Mouse (Mus musculus) adipocyte (in vitro differentiated cells): Measurements from ENCODE around the gene Lin7a.

Experiments used
- DNase-seq: peaks from one replicate; pipeline ENCODE4 v3.0.0-alpha.2; 2016; ENCODE audit warnings: low spot score

Lin7a gene

GRCm38 (mm10) chr10:107323865-107324264, 52.4 kb downstream of the Lin7a start:
- no peak for DNase-seq

- DNase-seq: no peak
These were observed 54.1 kb downstream of the Lin7a start for GRCm38 (mm10) chr10:107325558-107325957.

DNA sequence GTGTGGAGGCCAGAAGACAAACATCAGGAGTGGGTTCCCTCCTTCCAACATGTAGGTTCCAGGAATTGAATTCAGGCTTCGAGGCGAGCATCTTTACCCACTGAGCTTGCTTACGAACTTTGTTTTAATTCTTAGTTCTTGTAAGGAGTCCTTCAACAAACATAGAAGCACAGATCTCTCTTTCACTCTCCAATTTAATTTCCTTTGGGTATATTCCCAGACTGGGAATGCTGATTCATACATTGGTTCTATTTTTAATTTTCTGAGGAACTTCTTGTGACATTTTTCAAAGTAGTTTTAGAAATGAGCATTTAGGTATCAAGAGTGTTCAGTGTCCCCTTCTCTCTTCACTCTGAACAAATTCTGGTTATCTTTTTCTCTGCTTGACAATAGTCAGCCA, 68.0 kb downstream of the Lin7a start:
- no peak for DNase-seq

- DNase-seq: no peak
These were observed 69.7 kb downstream of the Lin7a start for GRCm38 (mm10) chr10:107341151-107341550.

GRCm38 (mm10) chr10:107344200-107344599, 72.7 kb downstream of the Lin7a start:
- DNase-seq: no peak

- no peak for DNase-seq
These were observed 76.4 kb downstream of the Lin7a start for GRCm38 (mm10) chr10:107347842-107348241.

- no peak for DNase-seq
These were observed 80.4 kb downstream of the Lin7a start for GRCm38 (mm10) chr10:107351696-107352485.

GRCm38 (mm10) chr10:107353483-107353882, 82.0 kb downstream of the Lin7a start:
- DNase-seq: no peak

DNA sequence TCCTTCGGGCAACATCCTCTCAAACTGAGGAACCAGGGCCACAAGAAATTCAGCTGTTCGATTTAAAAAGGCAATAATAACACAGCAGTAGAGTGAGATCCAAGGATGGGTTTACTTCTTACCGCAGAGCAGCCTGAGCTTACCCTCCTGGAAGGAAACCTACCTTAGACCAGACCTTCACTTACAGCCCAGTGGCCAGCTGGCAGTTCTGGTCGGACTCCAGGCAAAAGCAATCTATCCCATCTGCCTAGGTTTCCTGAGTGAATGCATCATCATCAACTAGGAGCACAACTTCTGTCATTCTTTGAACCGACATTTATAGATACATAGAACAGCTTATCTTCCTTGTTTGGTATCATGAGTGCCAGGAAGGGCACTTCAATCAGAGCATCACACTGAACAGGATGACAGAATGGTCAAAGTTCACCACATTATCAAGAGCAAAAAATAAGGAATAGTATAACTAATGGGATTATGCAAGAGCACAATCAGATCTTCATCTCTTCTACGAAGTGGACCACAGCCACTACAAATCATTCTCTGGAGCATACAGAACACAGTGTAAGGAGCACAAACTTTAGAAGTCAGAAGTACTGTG, 87.1 kb downstream of the Lin7a start:
- no peak for DNase-seq

GRCm38 (mm10) chr10:107359296-107359695, 87.8 kb downstream of the Lin7a start:
- DNase-seq: no peak

- no peak for DNase-seq
These were observed 90.1 kb downstream of the Lin7a start for GRCm38 (mm10) chr10:107361546-107361945.

GRCm38 (mm10) chr10:107362026-107362425, 90.5 kb downstream of the Lin7a start:
- DNase-seq: no peak

- no peak for DNase-seq
These were observed 91.7 kb downstream of the Lin7a start for GRCm38 (mm10) chr10:107363049-107363816.

DNA sequence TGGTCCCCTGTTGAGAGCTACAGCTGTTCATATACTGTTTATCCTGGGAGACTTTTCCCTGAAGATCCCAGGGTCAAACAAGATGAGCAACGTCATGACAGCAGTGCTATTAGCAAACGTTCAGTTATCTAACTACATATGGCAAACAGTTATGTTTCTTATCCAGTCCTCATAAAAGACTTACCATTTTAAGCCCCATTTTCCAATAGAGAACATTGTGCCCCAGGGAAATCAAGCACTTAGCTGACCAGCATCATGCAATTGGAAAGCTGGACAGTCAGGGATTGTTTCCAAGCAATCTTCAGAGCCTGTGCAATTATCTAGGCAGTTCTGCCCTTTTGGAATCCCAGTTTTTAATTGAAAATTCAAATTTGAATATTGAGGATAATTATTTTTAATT, 105.7 kb downstream of the Lin7a start:
- no peak for DNase-seq

DNA sequence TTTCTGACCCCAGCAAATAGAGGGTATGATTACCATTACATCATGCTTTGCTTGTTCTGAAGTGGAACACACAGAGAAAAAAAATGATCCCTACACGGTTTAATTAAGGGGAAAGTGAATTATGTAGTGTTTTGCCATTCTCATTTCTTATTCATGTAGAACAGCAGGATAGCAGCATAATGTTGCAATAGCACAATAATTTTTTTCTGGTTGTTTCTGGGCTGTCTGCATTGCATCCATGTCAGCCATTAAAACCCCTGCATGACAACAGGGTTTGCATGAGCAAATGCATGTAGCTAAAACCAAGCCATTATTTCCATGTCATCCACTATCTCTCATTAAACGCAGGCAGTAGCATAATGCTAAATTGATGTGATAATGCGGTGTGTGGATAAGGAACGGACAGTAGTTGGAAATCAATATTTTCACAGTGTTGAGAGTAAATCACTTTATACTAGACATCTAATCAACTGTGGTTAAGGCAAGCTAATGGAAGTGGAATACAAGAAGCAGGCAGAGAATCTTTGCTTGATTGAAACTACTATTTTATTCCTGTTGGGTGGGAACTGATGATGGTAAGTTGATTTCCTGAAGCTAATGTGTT, 109.8 kb downstream of the Lin7a start:
- DNase-seq: no peak

DNA sequence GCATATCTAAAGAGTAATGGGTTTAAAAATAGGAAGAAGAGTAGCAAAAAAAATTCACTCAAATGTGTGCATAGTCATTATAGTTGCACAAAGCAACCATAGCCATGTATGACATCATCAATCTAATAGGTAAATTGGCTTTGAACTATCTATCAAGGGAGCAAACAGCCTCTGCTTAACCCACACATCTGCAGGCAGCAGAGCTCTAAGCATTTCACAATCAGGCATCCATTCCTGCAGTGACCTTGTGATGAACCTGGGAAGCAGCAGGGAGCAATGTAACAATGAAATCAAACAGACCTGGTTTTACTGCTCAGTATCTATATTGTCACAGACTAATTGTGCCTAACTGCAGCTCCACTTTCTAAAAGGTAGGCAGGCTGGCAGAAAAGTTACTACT, 112.3 kb downstream of the Lin7a start:
- no peak for DNase-seq

DNA sequence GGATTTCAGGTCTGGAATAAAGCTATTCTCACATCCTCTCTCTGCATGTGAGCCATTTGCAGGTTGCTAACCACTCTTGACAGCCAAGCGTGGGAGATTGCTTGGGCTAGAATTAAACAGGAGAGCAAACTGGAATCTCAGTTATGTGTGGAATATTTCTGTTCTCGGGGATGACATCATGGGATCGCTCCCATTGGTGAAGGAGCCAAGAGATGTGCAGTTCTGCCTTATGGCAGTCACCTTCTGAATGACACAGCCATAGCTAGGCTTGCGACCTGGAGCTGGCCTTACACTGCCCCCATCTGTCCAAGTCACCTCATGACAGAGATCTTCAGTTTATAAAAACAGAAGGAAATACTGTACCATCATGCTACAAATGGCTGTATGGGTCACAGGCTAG, 118.0 kb downstream of the Lin7a start:
- DNase-seq: no peak

- no peak for DNase-seq
These were observed 133.9 kb downstream of the Lin7a start for GRCm38 (mm10) chr10:107405347-107405746.

- no peak for DNase-seq
These were observed 146.8 kb downstream of the Lin7a start for GRCm38 (mm10) chr10:107418306-107418705.

- no peak for DNase-seq
These were observed 165.5 kb downstream of the Lin7a start for GRCm38 (mm10) chr10:107436967-107437366.

DNA sequence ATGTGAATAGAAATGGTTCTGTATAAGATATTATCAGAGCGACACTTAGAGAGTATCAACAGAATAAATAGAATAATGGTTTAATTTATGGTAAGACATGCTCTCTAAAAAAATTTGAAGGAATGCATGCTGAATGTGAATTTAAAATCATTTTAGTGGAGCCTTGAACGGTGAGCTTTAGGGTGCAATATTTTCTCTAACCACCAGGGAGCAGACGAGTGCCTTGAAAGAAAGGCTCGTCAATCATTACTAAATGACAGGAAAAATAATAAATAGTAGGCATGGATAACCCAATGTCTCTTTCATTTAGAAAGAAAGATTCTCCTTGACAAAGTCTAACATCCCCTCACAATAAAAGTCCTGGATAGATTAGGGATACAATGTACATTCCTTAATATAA, 171.3 kb downstream of the Lin7a start:
- peak; percentile 56 for DNase-seq

GRCm38 (mm10) chr10:107449496-107450330, 178.2 kb downstream of the Lin7a start:
- peak; percentile 94 for DNase-seq
